Mouse (Mus musculus): ENCODE results near the gene 9230102O04Rik. TPM values are rescaled to one million over a fixed set of nuclear protein-coding genes. Genes with fewer than 3 reads are reported as not detected.

The 9230102O04Rik gene
- total RNA-seq, 1 experiment from 2014 or later: not detected

DNA sequence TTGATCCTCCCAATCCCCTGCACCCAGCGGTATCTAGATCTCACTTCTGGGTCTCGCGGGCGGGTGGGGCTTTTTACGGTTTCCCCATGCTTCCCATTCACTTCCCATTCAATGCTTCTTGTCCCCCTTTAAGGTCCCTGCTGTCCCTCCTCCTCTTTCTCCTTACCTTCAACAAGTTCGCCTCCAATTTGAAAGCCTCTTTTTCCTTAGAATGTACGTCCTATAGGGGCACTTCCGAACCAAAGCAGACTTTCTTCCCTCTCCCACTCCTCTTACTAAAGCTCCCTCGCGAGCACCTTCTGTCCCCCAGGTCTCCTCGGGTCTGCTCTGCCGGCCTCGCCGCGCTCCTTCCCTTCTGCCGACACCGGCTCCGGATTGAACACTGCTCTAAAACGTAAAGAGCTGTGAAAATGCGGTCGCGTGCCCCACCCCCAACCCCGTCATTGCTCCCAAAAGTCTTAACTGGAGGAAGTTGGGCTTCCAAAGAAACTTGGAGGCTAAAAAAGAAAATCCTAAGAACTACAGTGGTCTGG is 377 bp upstream of the 9230102O04Rik start, which contains the start of gene Gata3:
Gata3 (minus strand) TSS at position 384 of the 533 bp plus-strand sequence.
- 0 out of 4 replicates have a peak, but pooled peaks of 1 of the 2 experiments have one; percentile 1 for ATAC-seq (replicated peaks in 1 of 2; ENCODE audit: insufficient read depth in 1 of 2, low FRiP score in 2 of 2, low TSS enrichment in 1 of 2, low read depth in 1 of 2, poor library complexity in 2 of 2, severe bottlenecking in 2 of 2)

DNA sequence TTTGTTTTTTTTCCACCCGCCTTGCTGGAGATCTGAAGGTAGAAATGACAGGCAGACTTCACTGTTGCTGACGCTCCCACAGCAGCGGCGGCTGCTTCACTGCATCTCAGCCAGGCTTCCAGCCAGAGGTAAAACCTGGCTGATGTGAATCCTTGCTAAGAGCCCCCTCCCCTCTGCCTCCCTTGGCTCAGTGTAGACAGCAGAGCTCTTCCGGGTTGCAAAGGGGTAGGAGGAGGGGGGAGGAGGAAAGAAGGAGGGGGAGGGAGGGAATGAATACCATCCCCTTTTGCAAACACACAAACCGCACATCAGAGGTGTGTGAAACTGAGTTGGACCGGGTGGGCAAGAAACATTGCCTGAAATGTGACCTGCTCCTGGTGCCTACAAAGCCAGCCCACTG is 1.7 kb downstream of the 9230102O04Rik start:
- ATAC-seq (replicated peaks in 1 of 2; ENCODE audit: insufficient read depth in 1 of 2, low FRiP score in 2 of 2, low TSS enrichment in 1 of 2, low read depth in 1 of 2, poor library complexity in 2 of 2, severe bottlenecking in 2 of 2): no peak

DNA sequence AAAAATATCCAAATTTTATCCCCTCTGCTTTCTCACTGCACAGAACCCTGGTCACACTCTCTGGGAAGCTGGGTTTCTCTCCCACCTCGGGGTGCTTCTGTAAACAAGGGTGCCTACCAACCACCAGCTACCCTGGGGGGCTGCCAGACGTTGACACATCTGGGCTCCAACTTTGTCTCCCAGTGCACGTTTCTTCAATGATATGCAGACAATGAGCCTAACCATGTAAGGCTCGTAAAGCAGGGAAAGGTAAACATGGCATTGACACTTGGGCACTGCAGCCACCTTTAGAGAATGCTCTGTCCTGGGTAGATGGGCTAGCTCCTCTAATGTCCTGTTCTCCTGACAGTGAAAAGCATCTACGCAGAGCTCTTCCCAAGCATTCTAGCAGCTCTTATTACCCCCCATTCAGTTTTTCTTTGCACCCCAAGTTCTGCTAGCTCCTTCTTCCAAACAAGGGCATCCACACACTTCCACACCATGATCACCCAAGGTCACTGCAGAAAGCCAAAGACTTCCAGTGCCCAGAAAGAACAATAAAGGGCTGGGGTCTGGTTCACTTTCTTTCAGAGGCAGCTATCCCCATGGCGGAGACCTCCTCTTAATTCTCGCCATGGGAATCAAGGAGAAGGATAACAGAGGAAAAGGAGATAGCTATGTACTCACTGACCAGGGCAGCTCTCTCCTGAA is 2.3 kb downstream of the 9230102O04Rik start:
- ATAC-seq (replicated peaks in 1 of 2; ENCODE audit: insufficient read depth in 1 of 2, low FRiP score in 2 of 2, low TSS enrichment in 1 of 2, low read depth in 1 of 2, poor library complexity in 2 of 2, severe bottlenecking in 2 of 2): no peak

DNA sequence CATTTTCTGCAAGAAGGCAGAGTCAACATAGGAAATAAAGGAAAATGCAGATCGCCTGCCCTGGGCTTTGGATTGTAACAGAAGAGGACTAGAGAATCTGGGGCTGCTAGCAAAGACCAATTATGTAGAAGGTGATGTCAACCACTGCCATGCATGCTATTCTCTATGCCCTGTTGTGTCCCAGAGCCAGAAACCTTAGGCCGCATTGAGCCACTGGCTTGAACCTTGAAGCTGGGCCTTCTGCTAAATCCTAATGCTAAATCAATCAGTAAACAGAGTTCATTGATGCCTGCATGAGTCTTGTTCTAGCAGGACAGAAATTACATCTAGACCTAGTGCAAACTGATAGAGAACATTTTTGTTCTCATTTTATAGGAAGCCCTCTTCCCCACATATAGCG is 3.3 kb downstream of the 9230102O04Rik start:
- ATAC-seq (replicated peaks in 1 of 2; ENCODE audit: insufficient read depth in 1 of 2, low FRiP score in 2 of 2, low TSS enrichment in 1 of 2, low read depth in 1 of 2, poor library complexity in 2 of 2, severe bottlenecking in 2 of 2): no peak

DNA sequence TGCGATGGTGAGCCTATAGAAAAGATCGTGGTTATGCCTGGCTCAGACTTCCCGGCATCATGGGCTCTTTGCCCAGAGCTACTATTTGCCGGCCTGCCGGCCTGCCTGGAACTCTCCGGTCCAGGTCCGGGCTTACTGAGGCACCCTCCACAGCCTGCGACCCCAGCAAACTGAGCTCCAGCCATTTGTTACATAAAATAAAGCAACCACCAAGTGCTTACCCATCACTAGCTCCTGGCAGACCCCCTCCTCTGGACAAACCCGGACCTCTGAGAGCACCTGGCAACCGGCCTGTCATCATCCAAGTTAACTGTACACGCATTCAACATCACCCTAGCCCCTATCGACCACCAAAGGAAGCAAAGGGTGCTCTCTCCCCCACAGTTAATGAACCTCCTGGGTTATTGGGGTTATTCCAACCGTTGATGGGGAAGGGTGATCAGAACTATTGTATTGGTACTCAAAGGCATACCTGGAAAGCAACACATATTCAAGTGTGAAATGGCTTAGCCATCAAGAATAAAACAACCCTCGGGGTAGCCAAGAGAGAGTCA is 4.0 kb downstream of the 9230102O04Rik start:
- no peak for ATAC-seq (replicated peaks in 1 of 2; ENCODE audit: insufficient read depth in 1 of 2, low FRiP score in 2 of 2, low TSS enrichment in 1 of 2, low read depth in 1 of 2, poor library complexity in 2 of 2, severe bottlenecking in 2 of 2)

DNA sequence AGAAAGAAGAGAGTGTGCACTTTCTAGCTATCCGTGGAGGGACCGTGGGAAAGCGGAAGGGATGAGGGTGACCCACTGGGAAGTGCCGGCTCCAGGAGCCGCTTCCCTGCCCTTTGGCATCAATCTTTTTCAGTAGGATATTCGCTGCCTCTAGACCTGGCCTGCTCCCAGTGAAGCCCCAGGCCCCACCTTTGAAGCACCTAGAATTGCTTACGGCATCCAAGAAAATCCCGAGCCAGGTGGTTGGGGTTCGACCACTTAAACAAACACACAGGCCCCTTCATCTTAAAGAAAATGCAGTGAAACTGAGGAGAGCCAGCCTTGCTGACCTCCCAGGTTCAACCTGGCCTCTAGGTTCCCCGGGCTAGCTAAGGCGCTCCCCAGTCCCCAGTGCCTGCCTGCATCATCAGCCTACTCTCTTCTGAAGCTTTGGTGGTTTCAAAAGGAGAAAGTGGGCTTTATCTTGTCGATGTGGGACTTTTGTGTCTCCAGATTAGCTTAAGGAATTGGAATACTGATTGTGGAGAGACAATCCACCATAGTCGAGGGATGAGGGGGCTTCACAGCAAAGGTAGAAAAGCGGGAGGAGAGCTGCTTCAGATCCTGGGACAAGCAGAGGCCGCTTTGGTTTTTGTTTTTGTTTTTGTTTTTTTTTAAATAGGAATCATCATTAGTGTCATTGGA is 4.7 kb downstream of the 9230102O04Rik start:
- no peak for ATAC-seq (replicated peaks in 1 of 2; ENCODE audit: insufficient read depth in 1 of 2, low FRiP score in 2 of 2, low TSS enrichment in 1 of 2, low read depth in 1 of 2, poor library complexity in 2 of 2, severe bottlenecking in 2 of 2)

DNA sequence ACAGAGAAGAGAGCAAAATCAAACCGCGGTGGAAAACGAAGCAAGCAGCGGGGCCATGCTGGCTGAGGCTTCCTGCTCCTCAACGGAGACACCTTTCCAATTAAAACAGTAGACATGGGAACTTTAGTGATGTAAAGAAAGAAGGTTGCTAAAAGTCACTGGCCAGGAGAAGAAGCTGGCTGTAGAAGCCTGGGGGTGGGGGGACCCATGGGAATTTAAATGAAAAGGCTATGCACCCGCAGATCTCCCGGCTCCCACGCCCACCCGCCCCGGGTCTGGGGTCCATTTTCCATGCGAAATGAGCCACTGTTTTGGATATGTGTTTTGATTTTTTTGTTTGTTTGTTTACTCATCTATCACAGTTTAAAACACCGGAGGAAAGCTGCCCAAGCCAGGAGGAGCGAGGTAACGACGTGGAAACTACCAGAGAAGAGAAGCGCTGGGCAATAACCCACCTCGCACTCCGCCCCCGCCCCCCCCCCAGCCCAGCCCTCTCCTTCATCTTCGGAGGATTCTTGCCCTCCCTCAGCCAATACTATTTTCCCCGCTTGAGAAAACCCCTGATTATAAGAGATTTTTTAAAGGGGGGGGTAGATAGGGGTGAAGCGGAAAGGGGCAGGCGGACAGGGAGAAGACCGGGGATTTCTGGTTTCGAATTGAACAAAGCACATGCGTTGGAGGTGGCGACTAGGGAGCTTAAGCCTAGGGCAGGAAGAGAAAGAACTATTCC is 5.4 kb downstream of the 9230102O04Rik start:
- ATAC-seq (replicated peaks in 1 of 2; ENCODE audit: insufficient read depth in 1 of 2, low FRiP score in 2 of 2, low TSS enrichment in 1 of 2, low read depth in 1 of 2, poor library complexity in 2 of 2, severe bottlenecking in 2 of 2): no peak

DNA sequence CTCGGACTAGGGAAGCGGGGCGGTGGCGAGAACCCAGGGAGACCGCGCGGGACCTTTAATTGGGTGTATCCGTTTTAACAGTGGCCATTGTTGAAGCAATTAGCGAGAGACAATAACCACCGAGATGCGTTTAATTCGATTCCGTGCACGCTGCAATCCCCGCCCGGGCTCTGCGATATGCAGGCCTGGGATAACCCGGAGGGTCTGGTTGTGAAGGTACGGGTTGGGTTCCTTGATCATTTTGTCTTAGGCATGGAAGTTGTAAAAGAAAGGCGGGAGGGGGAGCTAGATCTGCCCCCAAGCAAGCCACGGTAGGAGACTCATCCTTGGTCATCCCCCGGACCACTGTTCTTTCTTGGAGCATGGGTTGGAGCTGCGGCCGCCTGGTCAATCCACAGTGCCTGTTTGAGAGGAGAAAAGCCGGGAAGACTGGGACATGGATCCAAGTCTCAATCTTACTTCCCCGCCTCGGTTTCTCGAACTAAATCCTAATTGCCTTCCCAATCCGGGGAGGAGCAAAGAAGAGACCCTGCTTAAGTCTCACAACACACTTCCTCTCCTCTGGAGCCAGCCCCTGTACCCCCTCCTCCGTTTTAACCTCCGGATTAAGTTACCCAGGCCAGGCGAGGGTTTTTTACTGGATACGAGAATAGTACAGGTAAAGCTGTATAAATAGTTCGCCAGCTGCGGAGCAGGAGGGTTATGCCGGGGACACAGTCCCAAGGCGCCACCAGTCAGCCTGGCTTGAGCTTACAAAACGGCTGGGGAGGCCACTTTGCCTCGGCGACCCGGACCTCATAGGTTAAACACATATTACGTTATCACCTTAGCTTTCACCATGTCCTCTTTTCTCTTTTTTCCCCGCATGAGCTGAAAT is 6.2 kb downstream of the 9230102O04Rik start:
- no peak for ATAC-seq (replicated peaks in 1 of 2; ENCODE audit: insufficient read depth in 1 of 2, low FRiP score in 2 of 2, low TSS enrichment in 1 of 2, low read depth in 1 of 2, poor library complexity in 2 of 2, severe bottlenecking in 2 of 2)

DNA sequence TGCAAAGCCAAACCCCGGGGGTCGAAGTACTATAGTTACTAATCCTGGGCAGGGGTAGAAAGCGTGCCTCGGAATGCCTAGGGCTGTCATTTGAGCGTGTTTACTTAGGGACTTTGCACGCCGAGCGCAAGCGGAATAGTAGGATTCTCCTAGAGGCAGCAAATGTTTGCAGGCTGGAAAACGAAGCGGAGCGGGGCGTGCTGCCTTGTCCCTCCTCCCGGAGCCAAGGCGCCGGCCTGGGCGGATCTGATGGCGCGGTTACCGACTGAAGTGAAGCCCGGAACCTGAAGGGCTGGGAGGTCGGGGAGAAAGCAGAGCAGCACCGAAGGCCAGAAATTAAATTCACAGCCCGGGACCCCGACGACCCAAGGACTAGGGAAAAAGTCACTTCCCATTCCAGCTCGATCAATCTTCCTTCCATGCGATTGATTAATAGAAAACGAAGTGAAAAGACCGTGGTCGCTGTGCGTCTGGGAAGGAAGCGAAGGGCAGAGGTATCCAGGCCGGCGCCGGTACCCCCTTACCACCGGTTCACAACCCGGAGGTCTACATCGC is 6.9 kb downstream of the 9230102O04Rik start:
- no peak for ATAC-seq (replicated peaks in 1 of 2; ENCODE audit: insufficient read depth in 1 of 2, low FRiP score in 2 of 2, low TSS enrichment in 1 of 2, low read depth in 1 of 2, poor library complexity in 2 of 2, severe bottlenecking in 2 of 2)

DNA sequence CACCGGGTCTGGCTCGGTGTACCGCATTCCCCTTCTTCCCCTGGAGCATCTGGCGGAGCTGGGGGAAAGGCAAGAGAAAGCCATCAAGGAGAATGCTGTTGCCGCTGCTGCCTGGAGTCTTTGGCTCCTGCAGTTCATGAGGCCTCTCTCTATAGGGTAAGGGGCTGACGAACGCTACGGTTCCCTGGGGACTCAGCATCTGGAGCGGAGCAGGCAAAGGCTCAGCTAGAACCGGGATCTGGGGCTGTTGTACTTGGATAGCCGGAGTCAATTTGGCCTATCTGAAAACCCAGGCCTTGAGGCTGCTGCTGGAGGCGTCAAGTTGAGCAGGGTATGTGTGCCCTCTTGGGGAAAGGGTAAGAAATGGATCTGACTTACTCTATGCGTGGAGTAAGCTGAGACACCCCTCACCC is 7.7 kb downstream of the 9230102O04Rik start:
- ATAC-seq (replicated peaks in 1 of 2; ENCODE audit: insufficient read depth in 1 of 2, low FRiP score in 2 of 2, low TSS enrichment in 1 of 2, low read depth in 1 of 2, poor library complexity in 2 of 2, severe bottlenecking in 2 of 2): no peak

DNA sequence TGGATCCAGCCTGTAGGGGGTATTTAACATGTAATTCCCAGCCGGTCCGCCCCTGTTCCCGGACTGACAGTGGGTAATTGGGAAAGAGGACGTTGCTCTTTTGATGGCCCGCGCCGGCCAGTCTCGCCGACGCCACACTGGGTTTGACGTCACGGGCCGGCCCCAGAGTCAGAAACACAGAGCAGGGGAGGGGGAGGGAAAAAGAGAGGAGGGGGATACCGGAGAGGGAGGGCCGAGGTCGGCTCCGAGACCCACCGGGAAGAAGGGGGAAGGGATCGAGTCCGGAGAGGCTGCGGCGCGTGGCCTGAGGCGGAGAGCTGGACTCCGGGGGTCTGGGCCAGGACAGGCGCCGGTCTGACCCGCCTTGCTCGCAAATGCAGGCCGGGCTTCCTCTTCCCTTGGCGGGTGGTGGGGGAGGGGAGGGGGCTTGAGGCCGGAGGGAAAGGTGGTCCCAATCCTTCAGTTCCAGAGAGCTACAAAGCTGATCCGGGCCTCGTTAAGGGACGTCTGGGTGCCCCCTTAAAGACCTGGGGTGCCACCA is 8.2 kb downstream of the 9230102O04Rik start, which contains the start of gene 4930412O13Rik:
4930412O13Rik (plus strand) TSS at position 202 of the 541 bp plus-strand sequence.
- ATAC-seq (replicated peaks in 1 of 2; ENCODE audit: insufficient read depth in 1 of 2, low FRiP score in 2 of 2, low TSS enrichment in 1 of 2, low read depth in 1 of 2, poor library complexity in 2 of 2, severe bottlenecking in 2 of 2): no peak

DNA sequence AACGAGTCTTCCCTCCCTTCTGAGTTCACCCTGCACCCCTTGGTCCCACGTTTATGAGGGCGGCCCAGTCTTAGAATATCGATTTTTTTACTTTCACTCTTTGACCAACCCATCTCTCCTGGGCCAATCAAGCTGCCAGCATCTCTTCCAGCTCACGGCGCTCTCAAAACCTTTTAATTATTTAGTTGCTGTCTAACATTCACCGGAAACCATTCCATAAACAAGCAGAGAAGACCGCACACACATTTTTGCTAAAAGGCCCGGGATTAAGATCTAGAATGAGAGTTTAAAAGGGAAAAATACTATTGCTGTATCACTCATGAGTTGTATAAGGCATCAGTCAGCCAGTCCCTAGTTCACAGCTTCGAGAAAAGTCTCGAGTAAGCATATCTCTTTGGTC is 9.1 kb downstream of the 9230102O04Rik start:
- no peak for ATAC-seq (replicated peaks in 1 of 2; ENCODE audit: insufficient read depth in 1 of 2, low FRiP score in 2 of 2, low TSS enrichment in 1 of 2, low read depth in 1 of 2, poor library complexity in 2 of 2, severe bottlenecking in 2 of 2)

DNA sequence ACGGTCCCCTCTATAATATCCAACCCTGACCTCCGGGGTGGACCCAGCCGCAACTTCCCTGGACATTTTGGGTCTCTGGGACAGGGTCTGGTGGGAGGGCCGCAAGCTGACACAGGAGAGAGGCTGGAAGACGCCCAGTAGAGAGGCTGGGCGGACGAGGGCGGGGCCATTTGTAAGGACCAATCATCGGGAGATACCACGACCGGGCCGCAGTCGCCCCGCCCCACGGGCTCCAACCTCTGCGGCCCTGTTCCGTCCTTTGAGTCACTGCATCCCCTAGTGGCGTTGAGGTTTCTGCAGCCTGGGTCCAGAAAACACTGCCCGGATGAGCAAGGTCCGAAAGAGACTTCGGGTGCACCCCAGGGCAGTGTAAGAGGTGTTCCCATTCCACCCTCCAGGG is 9.8 kb downstream of the 9230102O04Rik start:
- ATAC-seq (replicated peaks in 1 of 2; ENCODE audit: insufficient read depth in 1 of 2, low FRiP score in 2 of 2, low TSS enrichment in 1 of 2, low read depth in 1 of 2, poor library complexity in 2 of 2, severe bottlenecking in 2 of 2): peak; percentile 79 to 85

DNA sequence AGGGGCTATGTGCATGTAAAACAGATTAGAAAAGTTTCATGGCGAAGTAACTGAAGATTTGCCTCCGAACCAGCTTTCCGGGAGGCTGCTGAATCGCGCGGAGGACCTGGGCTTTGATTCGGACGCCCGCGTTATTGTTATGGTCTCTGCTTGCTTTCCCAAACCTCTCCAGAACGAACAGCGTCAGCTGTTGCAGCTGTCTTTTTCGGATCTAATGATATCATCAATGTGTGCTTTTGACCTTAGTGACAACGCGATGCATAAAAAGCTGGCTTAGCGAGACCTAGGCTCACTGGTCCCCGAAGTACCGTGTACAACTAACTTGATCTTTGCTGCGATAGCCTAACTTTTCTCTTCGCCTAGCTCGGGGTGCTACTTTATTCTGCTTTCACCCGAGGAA is 10.2 kb downstream of the 9230102O04Rik start:
- peak; percentile 8 to 9; a peak in 1 of 4 replicates for ATAC-seq (replicated peaks in 1 of 2; ENCODE audit: insufficient read depth in 1 of 2, low FRiP score in 2 of 2, low TSS enrichment in 1 of 2, low read depth in 1 of 2, poor library complexity in 2 of 2, severe bottlenecking in 2 of 2)

DNA sequence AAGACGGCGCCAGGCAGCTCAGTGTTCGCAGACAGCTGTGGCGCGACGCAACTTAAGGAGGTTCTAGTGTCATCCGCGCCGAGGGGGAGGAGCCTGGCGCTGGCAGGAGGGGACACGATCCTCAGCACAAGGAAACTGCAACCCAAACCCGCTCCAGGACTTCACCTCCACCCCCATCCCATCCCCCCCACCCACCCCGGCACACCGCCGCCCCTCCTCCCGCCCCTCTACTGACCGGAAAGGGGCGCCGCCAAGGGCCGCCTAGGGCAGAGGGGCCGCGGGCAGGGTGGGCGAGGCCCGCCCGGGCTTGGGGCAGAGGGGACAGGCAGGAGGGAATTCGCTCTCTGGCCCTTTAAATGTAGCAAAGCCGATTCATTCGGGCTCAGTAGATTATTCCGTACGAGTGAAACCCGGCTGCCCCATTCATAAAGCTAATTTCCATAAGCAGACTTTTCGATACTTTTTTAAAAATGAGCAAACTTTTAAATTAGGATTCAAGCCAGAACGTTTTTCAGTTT is 10.7 kb downstream of the 9230102O04Rik start:
- 0 out of 4 replicates have a peak, but pooled peaks of 1 of the 2 experiments have one; percentile 18 for ATAC-seq (replicated peaks in 1 of 2; ENCODE audit: insufficient read depth in 1 of 2, low FRiP score in 2 of 2, low TSS enrichment in 1 of 2, low read depth in 1 of 2, poor library complexity in 2 of 2, severe bottlenecking in 2 of 2)

All from hematopoietic stem cell, adult 5-6 weeks (primary cell).